Mouse (Mus musculus): ENCODE data around the gene Ndufs1. TPM values are rescaled to one million over a fixed set of nuclear protein-coding genes. Genes with fewer than 3 reads are reported as not detected.
"Not testable (repeated sequence)": the region's sequence is repeated elsewhere in the genome, so short reads cannot be mapped to it uniquely, and the experiment has no call there.

Ndufs1 gene
- polyA plus RNA-seq, 1 experiment: 166 TPM

DNA sequence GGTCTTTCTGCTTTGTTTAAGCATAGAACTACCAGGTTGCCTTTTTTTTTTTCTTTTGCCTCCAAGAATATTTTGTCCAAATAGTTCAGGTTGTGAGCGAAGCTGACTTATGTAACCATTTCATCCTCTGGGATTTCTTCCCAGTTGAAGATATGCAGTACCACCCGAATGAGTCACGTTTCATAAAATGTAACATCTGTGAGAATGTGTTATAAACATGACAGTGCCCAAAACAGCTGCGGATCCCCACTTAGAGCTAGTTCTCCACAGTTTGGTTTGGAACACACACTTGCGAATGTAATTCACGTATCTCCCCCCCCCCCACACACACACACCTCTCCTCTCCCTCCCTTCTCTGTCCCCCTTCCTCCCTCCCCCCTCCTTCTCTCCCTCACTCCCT, 22.8 kb upstream of the Ndufs1 start:
- H3K4me3 ChIP-seq (replicated peaks; ENCODE audit: insufficient read depth, low read depth, low read length): no peak overlapping the region
- no peak overlapping the region for H3K27ac ChIP-seq (ENCODE audit: insufficient read depth, low read length)
- TF ChIP-seq POLR2A (IDR thresholded peaks at IDR 0.05; ENCODE audit: borderline replicate concordance, insufficient read depth, low read length): no peak
- TF ChIP-seq CTCF (IDR thresholded peaks at IDR 0.05; ENCODE audit: borderline replicate concordance, insufficient read depth, low read depth, low read length): no peak
- no peaks in the 10 kb centered on the region for H3K4me1 ChIP-seq (ENCODE audit: control insufficient read depth, insufficient read depth, low read length)
- no peaks in the 10 kb centered on the region for H3K27me3 ChIP-seq (ENCODE audit: control insufficient read depth, insufficient read depth, low read length)
- 92% methylated on average over 6 of the region's 6 CpGs for WGBS
- no peak for DNase-seq

DNA sequence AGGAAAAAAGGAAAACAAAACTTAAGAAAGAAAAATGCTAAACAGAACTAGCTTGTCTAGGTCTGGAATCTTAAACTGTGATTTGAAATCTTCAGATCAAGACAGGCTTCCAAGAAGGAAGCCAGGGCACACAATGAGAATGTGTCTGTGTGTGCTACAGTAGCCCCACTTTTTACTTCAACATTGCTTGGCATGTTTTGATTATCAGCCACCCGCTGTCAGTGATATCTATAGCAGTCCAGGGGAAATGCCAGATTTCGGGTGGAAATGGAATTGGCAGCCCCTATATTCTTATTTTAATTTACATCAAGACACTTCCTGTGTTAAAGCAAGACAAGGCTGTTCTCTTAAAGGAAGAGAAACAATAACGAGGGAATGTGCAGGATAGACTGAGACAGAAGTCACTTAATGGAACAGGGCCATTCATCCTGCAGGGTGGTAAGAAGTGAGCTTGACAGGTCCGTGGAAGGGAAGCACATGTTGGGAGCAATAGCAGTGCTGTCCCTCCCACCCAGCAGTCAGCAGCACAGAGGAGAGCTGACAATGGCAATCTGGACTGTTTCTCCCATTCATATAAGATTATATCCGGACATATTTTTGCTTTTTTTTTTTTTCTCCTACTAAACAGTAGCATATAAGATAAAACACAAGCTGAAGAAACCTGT, 19.3 kb upstream of the Ndufs1 start:
- H3K4me3 ChIP-seq (replicated peaks; ENCODE audit: insufficient read depth, low read depth, low read length): no peak overlapping the region
- no peaks in the 10 kb centered on the region for H3K4me1 ChIP-seq (ENCODE audit: control insufficient read depth, insufficient read depth, low read length)
- H3K27ac ChIP-seq (ENCODE audit: insufficient read depth, low read length): no peak overlapping the region
- WGBS: 49% methylated on average over 5 of the region's 5 CpGs
- no peak for DNase-seq
- TF ChIP-seq CTCF (IDR thresholded peaks at IDR 0.05; ENCODE audit: borderline replicate concordance, insufficient read depth, low read depth, low read length): no peak
- TF ChIP-seq POLR2A (IDR thresholded peaks at IDR 0.05; ENCODE audit: borderline replicate concordance, insufficient read depth, low read length): no peak
- H3K27me3 ChIP-seq (ENCODE audit: control insufficient read depth, insufficient read depth, low read length): no peaks in the 10 kb centered on the region

DNA sequence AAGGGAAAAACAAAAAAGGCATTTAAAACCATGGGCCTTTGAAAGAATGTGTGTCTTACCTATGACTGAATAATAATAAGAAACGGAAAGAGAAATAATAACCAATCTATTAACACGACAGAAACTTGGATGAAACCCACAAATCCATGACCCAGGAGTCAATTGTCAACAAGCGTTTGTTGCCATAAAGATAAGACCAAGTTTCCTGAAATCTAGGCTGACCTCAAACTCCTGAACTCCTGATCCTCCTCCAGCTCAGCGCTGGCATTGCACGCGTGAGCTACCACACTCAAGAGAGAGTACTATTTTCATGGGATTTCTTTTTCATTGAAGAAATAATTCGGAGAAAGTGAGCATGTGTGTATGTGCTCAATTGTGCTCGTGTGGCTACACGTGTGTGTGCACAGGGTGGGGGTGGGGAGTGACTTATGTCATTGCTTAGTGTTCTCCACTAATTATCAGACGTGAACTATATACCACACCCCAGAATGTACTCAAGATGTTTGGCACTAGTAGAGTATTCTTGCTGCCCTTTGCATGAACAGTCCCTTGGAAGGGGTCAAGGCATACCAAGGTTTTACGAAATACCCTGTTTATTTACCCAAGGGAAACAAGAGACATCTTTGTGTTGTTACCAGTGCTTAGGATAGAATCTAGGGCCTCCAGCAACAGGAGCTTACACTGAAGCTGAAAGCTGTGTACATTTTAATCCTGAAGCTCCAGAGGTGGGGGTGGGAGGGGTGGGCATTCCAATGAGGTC, 15.9 kb upstream of the Ndufs1 start:
- no peak for TF ChIP-seq CTCF (IDR thresholded peaks at IDR 0.05; ENCODE audit: borderline replicate concordance, insufficient read depth, low read depth, low read length)
- TF ChIP-seq POLR2A (IDR thresholded peaks at IDR 0.05; ENCODE audit: borderline replicate concordance, insufficient read depth, low read length): no peak
- 91% methylated on average over 11 of the region's 11 CpGs for WGBS
- H3K4me3 ChIP-seq (replicated peaks; ENCODE audit: insufficient read depth, low read depth, low read length): no peak overlapping the region
- no peaks in the 10 kb centered on the region for H3K27me3 ChIP-seq (ENCODE audit: control insufficient read depth, insufficient read depth, low read length)
- H3K27ac ChIP-seq (ENCODE audit: insufficient read depth, low read length): no peak overlapping the region
- no peaks in the 10 kb centered on the region for H3K4me1 ChIP-seq (ENCODE audit: control insufficient read depth, insufficient read depth, low read length)
- DNase-seq: no peak

DNA sequence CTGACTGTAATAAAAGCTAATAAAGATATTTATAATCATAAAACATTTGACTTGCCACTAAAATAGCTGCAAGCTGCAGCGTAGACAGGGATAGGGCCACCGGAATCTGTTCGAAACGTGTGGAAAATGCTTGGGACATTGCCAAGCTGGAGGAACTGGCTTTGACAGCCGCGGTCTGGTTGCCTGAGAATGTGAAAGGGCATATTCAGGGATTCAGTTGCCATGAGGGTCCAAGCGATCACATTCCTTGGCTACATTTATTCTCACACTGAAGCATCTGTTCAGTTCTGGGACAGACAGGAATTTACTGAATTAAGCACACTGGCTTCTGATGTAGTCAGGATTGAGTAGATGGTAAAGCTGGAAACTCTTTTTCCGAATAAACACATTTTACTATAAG, 14.2 kb upstream of the Ndufs1 start:
- no peak for TF ChIP-seq CTCF (IDR thresholded peaks at IDR 0.05; ENCODE audit: borderline replicate concordance, insufficient read depth, low read depth, low read length)
- no peak for TF ChIP-seq POLR2A (IDR thresholded peaks at IDR 0.05; ENCODE audit: borderline replicate concordance, insufficient read depth, low read length)
- Histone ChIP-seq H3K4me3 (replicated peaks; ENCODE audit: insufficient read depth, low read depth, low read length) (no peak overlapping the region), H3K27ac (ENCODE audit: insufficient read depth, low read length) (no peak overlapping the region), H3K4me1 (ENCODE audit: control insufficient read depth, insufficient read depth, low read length) (no peaks in the 10 kb centered on the region), H3K27me3 (ENCODE audit: control insufficient read depth, insufficient read depth, low read length) (no peaks in the 10 kb centered on the region)
- 16% methylated on average over 8 of the region's 8 CpGs for WGBS
- no peak for DNase-seq

DNA sequence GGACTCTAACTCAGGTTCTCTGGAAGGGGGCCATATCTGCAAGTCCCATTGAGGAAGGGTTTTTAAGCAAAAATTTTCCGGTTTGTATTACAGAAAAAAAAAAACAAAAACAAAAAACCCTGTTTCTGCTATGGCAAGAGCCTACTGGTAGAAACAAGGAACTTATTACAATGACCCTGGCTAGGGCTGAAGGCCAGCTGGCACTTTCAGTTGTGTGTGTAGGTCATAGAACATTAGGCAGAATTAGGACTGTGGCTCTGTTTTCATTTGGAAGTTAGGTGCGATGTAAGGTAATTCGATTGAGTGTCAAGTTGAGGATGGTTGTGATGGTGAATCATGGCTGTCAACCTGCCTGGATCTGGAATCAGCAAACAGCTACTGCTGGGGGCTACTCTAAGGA, 11.9 kb upstream of the Ndufs1 start:
- Histone ChIP-seq H3K27me3 (ENCODE audit: control insufficient read depth, insufficient read depth, low read length) (no peaks in the 10 kb centered on the region), H3K4me1 (ENCODE audit: control insufficient read depth, insufficient read depth, low read length) (no peaks in the 10 kb centered on the region), H3K4me3 (replicated peaks; ENCODE audit: insufficient read depth, low read depth, low read length) (no peak overlapping the region), H3K27ac (ENCODE audit: insufficient read depth, low read length) (no peak overlapping the region)
- 81% methylated on average over 3 of the region's 3 CpGs for WGBS
- TF ChIP-seq CTCF (IDR thresholded peaks at IDR 0.05; ENCODE audit: borderline replicate concordance, insufficient read depth, low read depth, low read length) (no peak), POLR2A (IDR thresholded peaks at IDR 0.05; ENCODE audit: borderline replicate concordance, insufficient read depth, low read length) (no peak)
- DNase-seq: no peak

DNA sequence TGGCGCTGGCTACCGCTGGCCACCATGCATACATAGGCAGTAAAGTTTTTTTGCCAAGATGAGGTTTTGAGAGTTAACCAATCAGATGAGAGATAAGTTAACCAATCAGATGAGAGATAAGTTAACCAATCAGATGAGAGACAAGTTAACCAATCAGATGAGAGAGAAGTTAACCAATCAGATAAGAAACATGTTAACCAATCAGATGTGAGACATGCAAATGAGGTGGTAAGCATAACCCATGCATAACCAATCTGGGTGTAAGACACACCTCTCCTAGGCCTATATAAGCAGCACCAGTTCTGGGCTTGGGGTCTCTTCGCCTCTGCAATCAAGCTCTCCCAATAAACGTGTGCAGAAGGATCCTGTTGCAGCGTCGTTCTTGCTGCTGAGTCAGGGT, 8.8 kb upstream of the Ndufs1 start:
- not testable (repeated sequence) for DNase-seq; H3K4me3 ChIP-seq (replicated peaks; ENCODE audit: insufficient read depth, low read depth, low read length); H3K27me3 ChIP-seq (ENCODE audit: control insufficient read depth, insufficient read depth, low read length); H3K27ac ChIP-seq (ENCODE audit: insufficient read depth, low read length); H3K4me1 ChIP-seq (ENCODE audit: control insufficient read depth, insufficient read depth, low read length)
- WGBS: 98% methylated on average over 6 of the region's 6 CpGs

DNA sequence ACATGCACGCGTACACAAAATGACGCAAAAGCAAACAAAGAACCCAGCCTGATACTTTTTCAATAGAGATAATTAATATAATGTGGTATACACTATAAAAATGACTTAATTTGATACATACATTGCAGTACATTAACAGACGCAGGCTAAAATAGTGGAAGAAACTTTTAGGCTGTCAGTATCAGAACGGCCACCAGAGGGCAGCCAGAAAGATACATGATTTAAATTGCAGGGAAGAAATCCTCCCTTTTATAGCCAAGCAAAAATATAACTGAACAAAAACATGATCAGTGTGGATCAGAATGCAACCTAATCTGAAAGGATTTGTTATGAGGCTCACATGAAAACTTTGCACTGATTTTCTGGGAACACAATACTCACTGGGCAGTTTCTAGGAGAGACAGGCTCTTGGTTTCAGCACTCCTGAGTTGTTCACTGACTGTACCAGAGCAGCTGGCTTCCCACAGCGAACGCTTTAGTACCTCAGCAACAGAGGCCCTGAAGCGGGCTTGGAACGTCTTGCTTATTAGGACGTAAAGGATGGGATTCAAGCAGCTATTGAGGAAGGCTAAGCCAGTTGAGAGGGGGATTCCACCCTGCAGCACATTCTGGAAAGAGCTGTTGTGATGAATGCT, 6.1 kb upstream of the Ndufs1 start:
- Histone ChIP-seq H3K4me1 (ENCODE audit: control insufficient read depth, insufficient read depth, low read length) (no peaks in the 10 kb centered on the region), H3K27ac (ENCODE audit: insufficient read depth, low read length) (no peak overlapping the region), H3K4me3 (replicated peaks; ENCODE audit: insufficient read depth, low read depth, low read length) (no peak overlapping the region), H3K27me3 (ENCODE audit: control insufficient read depth, insufficient read depth, low read length) (no peaks in the 10 kb centered on the region)
- DNase-seq: peak; percentile 35 to 52
- 41% methylated on average over 10 of the region's 10 CpGs for WGBS
- TF ChIP-seq CTCF (IDR thresholded peaks at IDR 0.05; ENCODE audit: borderline replicate concordance, insufficient read depth, low read depth, low read length) (no peak; the same call in 1 of the 2 replicates), POLR2A (IDR thresholded peaks at IDR 0.05; ENCODE audit: borderline replicate concordance, insufficient read depth, low read length) (no peak)

DNA sequence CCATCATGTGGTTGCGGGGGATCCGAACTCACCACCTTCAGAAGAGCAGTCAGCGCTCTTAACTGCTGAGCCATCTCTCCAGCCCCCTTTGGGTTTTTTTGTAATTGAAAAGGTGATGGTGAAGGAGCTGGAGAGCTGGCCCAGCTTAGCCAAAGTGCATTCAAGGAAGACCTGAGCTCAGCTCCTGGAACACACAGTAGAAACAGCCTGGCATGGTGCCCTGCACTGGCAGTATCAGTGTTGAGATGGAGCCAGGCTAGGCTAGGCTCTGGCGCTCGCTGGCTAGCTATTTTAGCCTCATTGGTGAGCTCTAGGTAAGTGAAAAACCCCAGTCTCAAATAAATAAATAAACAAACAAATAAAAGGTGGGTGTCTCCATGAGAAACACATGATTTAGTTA, 5.6 kb upstream of the Ndufs1 start:
- DNase-seq: peak; percentile 82 to 87
- H3K27me3 ChIP-seq (ENCODE audit: control insufficient read depth, insufficient read depth, low read length): no peaks in the 10 kb centered on the region

More for the DNA sequence above, 5.6 kb upstream of the Ndufs1 start:
- Histone ChIP-seq H3K4me1 (ENCODE audit: control insufficient read depth, insufficient read depth, low read length) (no peaks in the 10 kb centered on the region), H3K27ac (ENCODE audit: insufficient read depth, low read length) (no peak overlapping the region), H3K4me3 (replicated peaks; ENCODE audit: insufficient read depth, low read depth, low read length) (no peak overlapping the region)
- WGBS: 54% methylated on average over 5 of the region's 5 CpGs
- TF ChIP-seq CTCF (IDR thresholded peaks at IDR 0.05; ENCODE audit: borderline replicate concordance, insufficient read depth, low read depth, low read length) (no peak), POLR2A (IDR thresholded peaks at IDR 0.05; ENCODE audit: borderline replicate concordance, insufficient read depth, low read length) (no peak)

Data from cerebellum, adult 2 months (tissue).